8 mouse cellular contexts compared by ENCODE assay signal in the genomic region with DNA sequence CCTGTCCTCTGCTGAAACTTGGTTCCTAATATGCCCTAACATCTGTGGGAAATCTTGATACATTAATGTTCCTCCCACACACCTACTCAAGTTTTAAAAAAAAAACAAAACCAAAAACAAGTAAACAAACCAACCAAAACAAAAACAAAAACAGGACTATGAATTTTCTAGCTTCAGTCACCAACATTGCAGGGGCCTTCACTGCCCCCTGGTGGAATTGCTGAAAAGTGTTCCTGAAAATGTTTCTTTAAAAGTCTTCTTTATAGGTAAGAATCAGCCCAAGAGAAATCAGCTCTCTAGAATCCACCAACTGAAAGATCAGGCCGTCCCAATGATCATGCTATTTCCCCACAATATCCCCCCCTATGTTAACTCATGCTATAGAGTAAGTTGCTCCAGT.
DNase-seq lines count a peak whose midpoint lies in the region; ATAC-seq and TF ChIP-seq lines count a peak whose summit lies in the region.

No protein-coding gene starts in this region.

- peak; percentile 17 for DNase-seq in cerebellum, adult 9-10 months
- peak in 1 of 2 experiments; percentile 51 for DNase-seq in layer of hippocampus, adult 2 months (ENCODE audit: low spot score in 2 of 2)
- no peak for DNase-seq in layer of hippocampus, adult 8-10 months (ENCODE audit: low spot score in 2 of 2)
- peak; percentile 1 for DNase-seq in A20 (ENCODE audit: low read depth, low spot score)
- DNase-seq in embryo, embryonic 11 days = peak; percentile 20
- DNase-seq in urinary bladder, postnatal 36 days (ENCODE audit: low spot score in 2 of 2) = no peak
- no peak for DNase-seq in frontal cortex, postnatal 10 days (ENCODE audit: low spot score in 2 of 2)

- no peak overlapping the region for H3K4me3 ChIP-seq in layer of hippocampus, adult 2 months

- TF ChIP-seq CTCF in layer of hippocampus, adult 2 months (conservative IDR thresholded peaks at IDR 0.05) = peak; percentile 91

- no peak for ATAC-seq in cerebellum, adult (ENCODE audit: insufficient number of reproducible peaks, low FRiP score, low TSS enrichment)

- H3K27ac ChIP-seq in layer of hippocampus, adult 2 months = no peak overlapping the region

Comparison
In these comparisons a context has a peak if more than half of its experiments do, and no peak if none do; other contexts are left out.
1. DNase-seq: peak in cerebellum, adult 9-10 months (single experiment), A20 (single experiment) and embryo, embryonic 11 days (single experiment); none in layer of hippocampus, adult 8-10 months (0 of 2), urinary bladder, postnatal 36 days (0 of 2) and frontal cortex, postnatal 10 days (0 of 2).